Mouse (Mus musculus): ENCODE measurements around the gene Lrrc61. TPM values are rescaled to one million over a fixed set of nuclear protein-coding genes. Genes with fewer than 3 reads are reported as not detected.

The Lrrc61 gene
- total RNA-seq, 2 experiments from 2014 or later, result 42.8 to 43.5 TPM

- no peak for DNase-seq (ENCODE audit: low spot score in 2 of 2)
These were observed 8.3 kb upstream of the Lrrc61 start for GRCm38 (mm10) chr6:48546271-48546670.

- DNase-seq (ENCODE audit: low spot score in 2 of 2), result no peak
These were observed 7.7 kb upstream of the Lrrc61 start for GRCm38 (mm10) chr6:48546858-48547257.

GRCm38 (mm10) chr6:48548314-48548713 is 6.3 kb upstream of the Lrrc61 start:
- no peak for DNase-seq (ENCODE audit: low spot score in 2 of 2)

- no peak for DNase-seq (ENCODE audit: low spot score in 2 of 2)
These were observed 1.7 kb upstream of the Lrrc61 start for GRCm38 (mm10) chr6:48552918-48553317.

GRCm38 (mm10) chr6:48553819-48554218 is 777 bp upstream of the Lrrc61 start:
- DNase-seq (ENCODE audit: low spot score in 2 of 2), result no peak

GRCm38 (mm10) chr6:48555104-48555890 is 701 bp downstream of the Lrrc61 start:
- no peak for DNase-seq (ENCODE audit: low spot score in 2 of 2)

GRCm38 (mm10) chr6:48555956-48556355 is 1.4 kb downstream of the Lrrc61 start:
- DNase-seq (ENCODE audit: low spot score in 2 of 2), result no peak

GRCm38 (mm10) chr6:48565693-48566310 is 11.2 kb downstream of the Lrrc61 start:
- no peak for DNase-seq (ENCODE audit: low spot score in 2 of 2)

- DNase-seq (ENCODE audit: low spot score in 2 of 2), result no peak
These were observed 11.7 kb downstream of the Lrrc61 start for GRCm38 (mm10) chr6:48566312-48566711.

- DNase-seq (ENCODE audit: low spot score in 2 of 2), result peak in 1 of 2 experiments; percentile 39
These were observed 13.7 kb downstream of the Lrrc61 start for GRCm38 (mm10) chr6:48568036-48568984.

- no peak for DNase-seq (ENCODE audit: low spot score in 2 of 2)
These were observed 14.6 kb downstream of the Lrrc61 start for GRCm38 (mm10) chr6:48569065-48569807.

GRCm38 (mm10) chr6:48572014-48572413 is 17.4 kb downstream of the Lrrc61 start:
- DNase-seq (ENCODE audit: low spot score in 2 of 2), result no peak

GRCm38 (mm10) chr6:48572572-48573061 is 18.0 kb downstream of the Lrrc61 start, which contains the start of gene Rarres2:
Gene Rarres2, minus strand, starts transcription at chr6:48572789.
- no peak for DNase-seq (ENCODE audit: low spot score in 2 of 2)

- no peak for DNase-seq (ENCODE audit: low spot score in 2 of 2)
These were observed 18.7 kb downstream of the Lrrc61 start for GRCm38 (mm10) chr6:48573280-48573679.

- DNase-seq (ENCODE audit: low spot score in 2 of 2), result no peak
These were observed 19.4 kb downstream of the Lrrc61 start for GRCm38 (mm10) chr6:48573981-48574380.

- DNase-seq (ENCODE audit: low spot score in 2 of 2), result no peak
These were observed 24.1 kb downstream of the Lrrc61 start for GRCm38 (mm10) chr6:48578736-48579135.

- DNase-seq (ENCODE audit: low spot score in 2 of 2), result no peak
These were observed 24.6 kb downstream of the Lrrc61 start for GRCm38 (mm10) chr6:48579215-48579648.

GRCm38 (mm10) chr6:48581257-48581656 is 26.7 kb downstream of the Lrrc61 start:
- no peak for DNase-seq (ENCODE audit: low spot score in 2 of 2)

- no peak for DNase-seq (ENCODE audit: low spot score in 2 of 2)
These were observed 27.4 kb downstream of the Lrrc61 start for GRCm38 (mm10) chr6:48582037-48582436.

- no peak for DNase-seq (ENCODE audit: low spot score in 2 of 2)
These were observed 34.7 kb downstream of the Lrrc61 start, which contains the start of gene Gm45021 for GRCm38 (mm10) chr6:48589194-48589750. Gene Gm45021, plus strand, starts transcription at chr6:48589610.

Data from adrenal gland, postnatal 4 days (tissue).